Mouse (Mus musculus): ENCODE data around the gene Cers2. TPM values are rescaled to one million over a fixed set of nuclear protein-coding genes. Genes with fewer than 3 reads are reported as not detected.
A peak's percentile ranks its signal among the peaks of the same experiment; 100 is the strongest.

Cers2 gene
- polyA plus RNA-seq, 1 experiment from 2014 or later: 109 TPM

DNA sequence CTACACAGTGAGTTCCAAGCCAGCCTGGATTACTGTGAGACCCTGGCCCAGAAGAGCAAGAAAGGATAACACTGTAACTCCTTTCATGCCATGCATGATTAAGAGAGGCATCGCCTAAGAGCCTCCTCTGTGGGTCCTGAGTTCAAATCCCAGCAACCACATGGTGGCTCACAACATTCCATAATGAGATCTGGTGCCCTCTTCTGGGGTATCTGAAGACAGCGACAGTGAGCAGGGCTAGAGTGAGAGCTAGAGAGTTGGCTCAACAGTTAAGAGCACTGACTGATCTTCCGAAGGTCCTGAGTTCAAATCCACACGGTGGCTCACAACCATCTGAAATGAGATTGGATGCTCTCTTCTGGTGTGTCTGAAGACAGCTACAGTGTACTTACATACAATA is 40.1 kb upstream of the Cers2 start:
- Histone ChIP-seq H3K4me3 (ENCODE audit: low read depth, low read length) (no peak overlapping the region), H3K9ac (ENCODE audit: low read depth, low read length) (no peak overlapping the region), H3K36me3 (ENCODE audit: control insufficient read depth, insufficient read depth) (peaks cover 4% of the 10 kb centered on the region; the same call in 1 of the 2 replicates), H3K27me3 (replicated peaks; ENCODE audit: control insufficient read depth, insufficient read depth, low read length) (no peaks in the 10 kb centered on the region), H3K27ac (ENCODE audit: low read depth, low read length) (no peak overlapping the region), H3K9me3 (ENCODE audit: control insufficient read depth) (no peaks in the 10 kb centered on the region), H3K4me1 (replicated peaks; ENCODE audit: control insufficient read depth, insufficient read depth, low read length) (no peaks in the 10 kb centered on the region), H3K4me2 (replicated peaks; ENCODE audit: low read depth) (no peak overlapping the region)
- peak; percentile 39 for TF ChIP-seq CTCF (IDR thresholded peaks at IDR 0.05; ENCODE audit: low read depth)
- WGBS: 96% methylated on average over 4 of the region's 4 CpGs
- no peak for ATAC-seq

- ATAC-seq: no peak
- Histone ChIP-seq H3K36me3 (ENCODE audit: control insufficient read depth, insufficient read depth) (no peaks in the 10 kb centered on the region), H3K4me3 (ENCODE audit: low read depth, low read length) (no peak overlapping the region), H3K9me3 (ENCODE audit: control insufficient read depth) (no peaks in the 10 kb centered on the region), H3K4me1 (replicated peaks; ENCODE audit: control insufficient read depth, insufficient read depth, low read length) (no peaks in the 10 kb centered on the region), H3K9ac (ENCODE audit: low read depth, low read length) (no peak overlapping the region), H3K27ac (ENCODE audit: low read depth, low read length) (no peak overlapping the region), H3K27me3 (replicated peaks; ENCODE audit: control insufficient read depth, insufficient read depth, low read length) (no peaks in the 10 kb centered on the region), H3K4me2 (replicated peaks; ENCODE audit: low read depth) (no peak overlapping the region)
- TF ChIP-seq CTCF (IDR thresholded peaks at IDR 0.05; ENCODE audit: low read depth): no peak
- 75% methylated on average over 6 of the region's 6 CpGs for WGBS
Observed at GRCm38 (mm10) chr3:95275161-95275560, 39.4 kb upstream of the Cers2 start.

GRCm38 (mm10) chr3:95276428-95276934 is 38.1 kb upstream of the Cers2 start:
- no peaks in the 10 kb centered on the region for H3K9me3 ChIP-seq (ENCODE audit: control insufficient read depth)
- H3K27ac ChIP-seq (ENCODE audit: low read depth, low read length): no peak overlapping the region; the same call in 1 of the 2 replicates
- no peak overlapping the region for H3K4me2 ChIP-seq (replicated peaks; ENCODE audit: low read depth)
- H3K4me1 ChIP-seq (replicated peaks; ENCODE audit: control insufficient read depth, insufficient read depth, low read length): no peaks in the 10 kb centered on the region
- no peak for ATAC-seq
- TF ChIP-seq CTCF (IDR thresholded peaks at IDR 0.05; ENCODE audit: low read depth): no peak
- 75% methylated on average over 5 of the region's 5 CpGs for WGBS
- no peaks in the 10 kb centered on the region for H3K27me3 ChIP-seq (replicated peaks; ENCODE audit: control insufficient read depth, insufficient read depth, low read length)
- no peak overlapping the region for H3K4me3 ChIP-seq (ENCODE audit: low read depth, low read length)
- H3K36me3 ChIP-seq (ENCODE audit: control insufficient read depth, insufficient read depth): no peaks in the 10 kb centered on the region
- no peak overlapping the region for H3K9ac ChIP-seq (ENCODE audit: low read depth, low read length)

DNA sequence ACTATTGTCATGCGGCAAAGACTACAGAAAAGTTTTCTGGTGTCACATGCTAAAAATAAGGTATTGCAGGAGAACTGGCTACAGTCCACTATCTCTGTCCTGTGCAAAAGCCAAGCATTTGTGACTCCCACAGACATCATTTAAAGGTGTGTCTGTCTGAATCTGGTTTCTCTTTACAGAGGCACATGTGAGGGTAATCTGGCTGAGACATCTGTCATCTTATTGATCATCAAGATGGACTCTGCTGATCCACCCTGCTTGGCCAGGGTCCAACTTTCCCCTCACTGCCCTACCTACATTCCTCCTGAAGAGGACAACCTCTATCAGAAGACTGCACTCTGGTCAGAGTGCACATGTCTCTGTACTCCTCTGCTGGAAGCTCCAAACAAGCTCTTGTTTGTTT is 37.4 kb upstream of the Cers2 start:
- peak; percentile 17; the same call in 1 of the 2 replicates for TF ChIP-seq CTCF (IDR thresholded peaks at IDR 0.05; ENCODE audit: low read depth)
- WGBS: 61% methylated on average over 1 of the region's 1 CpGs
- Histone ChIP-seq H3K27ac (ENCODE audit: low read depth, low read length) (peak overlapping the region; percentile 11; the same call in 1 of the 2 replicates), H3K4me3 (ENCODE audit: low read depth, low read length) (no peak overlapping the region), H3K9me3 (ENCODE audit: control insufficient read depth) (no peaks in the 10 kb centered on the region), H3K9ac (ENCODE audit: low read depth, low read length) (no peak overlapping the region), H3K36me3 (ENCODE audit: control insufficient read depth, insufficient read depth) (no peaks in the 10 kb centered on the region), H3K4me1 (replicated peaks; ENCODE audit: control insufficient read depth, insufficient read depth, low read length) (no peaks in the 10 kb centered on the region), H3K4me2 (replicated peaks; ENCODE audit: low read depth) (no peak overlapping the region), H3K27me3 (replicated peaks; ENCODE audit: control insufficient read depth, insufficient read depth, low read length) (no peaks in the 10 kb centered on the region)
- no peak for ATAC-seq

DNA sequence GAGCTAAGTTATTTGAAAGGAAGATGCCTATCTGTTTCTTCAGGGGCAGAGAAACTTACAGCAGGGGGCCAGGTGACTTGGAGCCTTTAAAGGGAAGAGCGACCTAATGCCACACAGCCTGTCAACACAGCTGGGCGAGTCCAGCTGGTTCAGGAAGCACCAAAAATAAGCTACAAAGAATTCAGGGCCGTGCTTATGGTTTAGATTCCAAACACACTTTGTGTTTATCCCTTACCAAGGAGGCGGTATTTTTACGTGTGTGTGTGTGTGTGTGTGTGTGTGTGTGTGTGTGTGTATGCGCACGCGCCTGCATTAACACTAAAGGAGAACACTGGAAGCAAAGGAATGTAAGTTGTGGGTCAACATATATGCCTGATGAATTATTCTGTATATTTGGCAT is 33.8 kb upstream of the Cers2 start:
- TF ChIP-seq CTCF (IDR thresholded peaks at IDR 0.05; ENCODE audit: low read depth): no peak
- peak overlapping the region; percentile 46; the same call in 1 of the 2 replicates for H3K27ac ChIP-seq (ENCODE audit: low read depth, low read length)
- no peaks in the 10 kb centered on the region for H3K27me3 ChIP-seq (replicated peaks; ENCODE audit: control insufficient read depth, insufficient read depth, low read length)
- 6% methylated on average over 8 of the region's 8 CpGs for WGBS
- H3K4me3 ChIP-seq (ENCODE audit: low read depth, low read length): peak overlapping the region; percentile 61
- no peaks in the 10 kb centered on the region for H3K36me3 ChIP-seq (ENCODE audit: control insufficient read depth, insufficient read depth)
- ATAC-seq: no peak
- peak overlapping the region; percentile 85 for H3K4me2 ChIP-seq (replicated peaks; ENCODE audit: low read depth)
- H3K9me3 ChIP-seq (ENCODE audit: control insufficient read depth): no peaks in the 10 kb centered on the region
- peak overlapping the region; percentile 72 for H3K9ac ChIP-seq (ENCODE audit: low read depth, low read length)
- H3K4me1 ChIP-seq (replicated peaks; ENCODE audit: control insufficient read depth, insufficient read depth, low read length): peaks cover 11% of the 10 kb centered on the region

DNA sequence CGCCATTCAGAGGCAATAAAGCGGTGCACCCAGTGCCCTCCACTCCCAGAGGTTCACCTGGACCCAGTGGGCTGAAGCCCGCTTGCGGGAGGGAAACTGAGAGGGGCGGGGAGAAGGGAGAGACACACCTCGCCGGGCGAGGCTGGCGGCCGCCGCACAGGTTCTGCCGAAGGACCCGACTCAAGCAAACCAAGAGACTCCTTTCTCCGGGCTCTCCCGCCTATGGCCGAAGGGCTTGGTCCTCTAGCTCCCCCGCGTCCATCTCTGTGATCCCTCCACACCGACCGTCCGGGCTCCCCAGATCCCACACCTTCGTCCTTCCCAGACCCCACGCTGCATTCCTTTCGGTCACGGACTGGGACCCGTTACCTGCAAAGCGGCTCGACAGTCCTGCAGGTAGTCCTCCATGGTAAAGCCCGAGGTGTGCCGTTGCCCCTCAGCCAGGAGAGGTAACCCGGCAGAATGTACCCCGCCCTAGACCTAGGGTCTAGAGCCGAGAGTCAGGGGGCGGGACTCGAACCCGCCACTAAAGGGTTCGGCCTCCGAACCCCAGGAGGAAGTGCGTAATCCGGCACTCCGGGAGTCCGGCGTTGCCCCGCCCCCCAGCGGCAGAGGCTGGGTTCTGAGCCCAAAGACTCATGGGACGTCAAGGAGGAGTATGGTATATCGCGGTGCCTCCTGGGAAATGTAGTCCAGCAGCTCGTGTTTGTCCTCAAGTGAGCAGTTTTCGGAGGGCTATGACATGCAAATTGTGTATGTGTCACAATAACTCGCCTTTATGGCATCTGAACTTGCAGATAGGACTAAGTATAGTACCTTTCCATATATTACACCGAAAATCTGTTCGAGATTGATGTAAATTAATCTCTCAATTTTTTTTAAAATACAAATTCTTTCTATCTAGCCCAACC is 33.1 kb upstream of the Cers2 start, which contains the start of the genes Mindy1 and Prune1:
Gene Mindy1 (plus strand): TSS at position 130 of the 911 bp plus-strand sequence.
Gene Prune1 (minus strand): TSS at position 861 of the 911 bp plus-strand sequence.
- peak within 1 kb of the TSS; percentile 93 for H3K27ac ChIP-seq (ENCODE audit: low read depth, low read length)
- TF ChIP-seq CTCF (IDR thresholded peaks at IDR 0.05; ENCODE audit: low read depth): peak; percentile 64
- WGBS: under 1% methylated on average over 53 of the region's 53 CpGs
- H3K9ac ChIP-seq (ENCODE audit: low read depth, low read length): peak within 1 kb of the TSS; percentile 83
- ATAC-seq: peak; percentile 87
- H3K4me1 ChIP-seq (replicated peaks; ENCODE audit: control insufficient read depth, insufficient read depth, low read length): peaks cover 11% of the 10 kb centered on the region
- H3K27me3 ChIP-seq (replicated peaks; ENCODE audit: control insufficient read depth, insufficient read depth, low read length): no peaks in the 10 kb centered on the region
- H3K9me3 ChIP-seq (ENCODE audit: control insufficient read depth): no peaks in the 10 kb centered on the region
- H3K4me3 ChIP-seq (ENCODE audit: low read depth, low read length): peak within 1 kb of the TSS; percentile 61
- no peaks in the 10 kb centered on the region for H3K36me3 ChIP-seq (ENCODE audit: control insufficient read depth, insufficient read depth)
- peak within 1 kb of the TSS; percentile 85 for H3K4me2 ChIP-seq (replicated peaks; ENCODE audit: low read depth)

Measured in intestine, postnatal 0 days (tissue).